Mouse (Mus musculus) frontal cortex, postnatal 14 days (tissue): ENCODE results near the gene Adam22.
A peak's percentile ranks its signal among the peaks of the same experiment; 100 is the strongest.
"Not testable (repeated sequence)": the region's sequence is repeated elsewhere in the genome, so short reads cannot be mapped to it uniquely, and the experiment has no call there.

Experiments used
- DNase-seq, 2 experiments: peaks; one replicate each; pipeline ENCODE4 v3.0.0; 2022; ENCODE audit warnings: low spot score in 2 of 2

Gene Adam22

GRCm38 (mm10) chr5:8057018-8057323, 311.0 kb downstream of the Adam22 start:
- DNase-seq = no peak

GRCm38 (mm10) chr5:8056141-8057017, 311.6 kb downstream of the Adam22 start:
- peak; percentile 57 to 69 for DNase-seq

GRCm38 (mm10) chr5:8055721-8056129, 312.2 kb downstream of the Adam22 start:
- no peak for DNase-seq

GRCm38 (mm10) chr5:8053827-8054226, 314.1 kb downstream of the Adam22 start:
- no peak for DNase-seq

- no peak for DNase-seq
Measured at GRCm38 (mm10) chr5:8045855-8046254, 322.1 kb downstream of the Adam22 start, which contains the start of gene Sri. Sri (plus strand) TSS chr5:8046078.

- DNase-seq = not testable (repeated sequence)
Measured at GRCm38 (mm10) chr5:8034596-8034995, 333.4 kb downstream of the Adam22 start.
